Mouse (Mus musculus) MEL-GATA-1-ER (cell line): ENCODE results near the gene Vmn2r108.
"Not testable (repeated sequence)": the region's sequence is repeated elsewhere in the genome, so short reads cannot be mapped to it uniquely, and the experiment has no call there.

Experiments used
- DNase-seq: peaks from one replicate; pipeline ENCODE4 v3.0.0-alpha.2; 2012; ENCODE audit warnings: low read depth; ENCODE audit errors: extremely low read depth

The Vmn2r108 gene

GRCm38 (mm10) chr17:20481231-20481630 is at the start of gene Vmn2r108:
TSS of gene Vmn2r108 (minus strand) at chr17:20481331.
- no peak for DNase-seq

- DNase-seq, result not testable (repeated sequence)
These were observed 27.1 kb upstream of the Vmn2r108 start for GRCm38 (mm10) chr17:20508247-20508646.

GRCm38 (mm10) chr17:20497858-20498257 is 16.7 kb upstream of the Vmn2r108 start, which contains the start of gene Vmn1r225:
TSS of gene Vmn1r225 (plus strand) at chr17:20498158.
- no peak for DNase-seq

- DNase-seq, result no peak
These were observed 7.8 kb downstream of the Vmn2r108 start for GRCm38 (mm10) chr17:20473311-20473710.

- DNase-seq, result no peak
These were observed 41.9 kb downstream of the Vmn2r108 start for GRCm38 (mm10) chr17:20439263-20439662.

- DNase-seq, result no peak
These were observed 67.3 kb downstream of the Vmn2r108 start, which contains the start of gene Vmn1r224 for GRCm38 (mm10) chr17:20413846-20414245. TSS of gene Vmn1r224 (plus strand) at chr17:20414146.
